Mouse (Mus musculus): ENCODE results near the gene Ackr4.

The Ackr4 gene

DNA sequence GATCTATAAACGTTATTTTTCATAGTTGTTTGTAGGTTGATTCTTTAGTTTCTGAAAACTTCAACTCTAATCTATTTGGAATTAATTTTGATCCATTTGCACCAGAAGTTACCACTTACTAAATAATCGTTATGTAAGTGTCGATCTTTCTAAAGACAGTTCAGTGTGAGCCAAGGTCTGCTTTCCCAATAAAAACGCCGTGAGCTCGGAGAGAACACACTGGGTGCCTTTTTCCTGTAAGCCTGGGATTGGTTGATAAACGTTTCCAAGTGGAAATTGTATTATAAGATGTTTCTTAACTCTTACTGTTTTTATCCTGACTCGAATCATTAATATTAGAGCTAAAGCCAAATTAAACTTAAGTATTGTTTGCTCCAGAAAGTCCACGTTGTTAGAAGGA, 19.8 kb downstream of the Ackr4 start:
- ATAC-seq (ENCODE audit: low TSS enrichment): no peak

DNA sequence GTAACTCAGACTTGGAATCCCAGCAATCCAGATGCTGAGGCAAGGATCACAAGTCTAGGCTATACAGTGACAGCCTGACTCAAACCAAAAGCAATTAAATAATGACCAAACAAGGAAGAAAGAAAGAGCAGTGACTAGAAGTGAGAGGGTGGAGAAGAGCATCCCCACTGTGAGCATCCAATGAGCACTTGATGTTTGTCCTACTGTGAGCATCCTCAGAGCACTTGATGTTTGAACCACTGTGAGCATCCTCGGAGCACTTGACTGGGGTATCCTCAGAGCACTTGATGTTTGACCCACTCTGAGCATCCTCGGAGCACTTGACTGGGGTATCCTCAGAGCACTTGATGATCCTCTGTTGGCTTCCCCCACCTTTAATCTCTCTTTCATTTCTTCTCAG, 21.7 kb downstream of the Ackr4 start:
- ATAC-seq (ENCODE audit: low TSS enrichment): no peak

DNA sequence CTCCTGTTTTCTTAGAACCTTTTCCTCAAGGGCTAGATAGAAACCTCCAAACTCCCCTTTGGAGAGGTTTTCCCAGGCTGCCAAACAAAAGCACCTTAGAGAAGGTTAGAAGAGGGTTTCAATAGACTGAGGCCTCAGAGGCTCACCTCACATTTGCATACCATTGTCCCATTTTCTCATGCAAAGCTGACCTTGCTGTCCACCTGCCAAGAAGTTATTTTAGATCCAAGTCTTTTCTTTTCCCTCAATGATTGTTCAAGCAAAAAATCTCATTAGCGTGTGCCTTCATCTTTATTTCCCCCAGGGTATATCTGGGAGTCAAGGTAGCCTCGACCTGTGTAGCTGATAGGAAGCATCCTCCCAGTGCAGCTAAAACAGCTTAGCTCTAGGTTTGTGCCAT, 23.8 kb downstream of the Ackr4 start:
- no peak for ATAC-seq (ENCODE audit: low TSS enrichment)

DNA sequence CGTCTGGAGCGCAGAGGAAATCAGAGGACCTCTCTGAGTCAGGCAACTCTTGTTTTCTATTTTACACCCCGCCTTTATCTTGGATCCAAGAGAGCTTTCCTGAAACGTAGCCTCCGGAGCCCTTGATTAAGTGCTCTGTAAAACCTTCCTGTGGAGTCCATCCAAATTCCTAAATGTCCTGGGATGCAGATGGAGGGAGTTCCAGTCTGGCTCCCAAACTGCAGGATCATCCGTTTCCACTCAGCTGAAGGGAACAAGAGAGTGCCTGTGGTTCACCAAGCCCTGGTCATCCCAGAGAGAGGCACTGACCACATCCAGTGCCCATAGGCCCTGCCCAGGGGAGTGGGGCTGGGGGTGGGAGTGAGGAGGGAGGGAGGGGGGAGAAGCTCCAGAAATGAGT, 24.4 kb downstream of the Ackr4 start:
- no peak for ATAC-seq (ENCODE audit: low TSS enrichment)

DNA sequence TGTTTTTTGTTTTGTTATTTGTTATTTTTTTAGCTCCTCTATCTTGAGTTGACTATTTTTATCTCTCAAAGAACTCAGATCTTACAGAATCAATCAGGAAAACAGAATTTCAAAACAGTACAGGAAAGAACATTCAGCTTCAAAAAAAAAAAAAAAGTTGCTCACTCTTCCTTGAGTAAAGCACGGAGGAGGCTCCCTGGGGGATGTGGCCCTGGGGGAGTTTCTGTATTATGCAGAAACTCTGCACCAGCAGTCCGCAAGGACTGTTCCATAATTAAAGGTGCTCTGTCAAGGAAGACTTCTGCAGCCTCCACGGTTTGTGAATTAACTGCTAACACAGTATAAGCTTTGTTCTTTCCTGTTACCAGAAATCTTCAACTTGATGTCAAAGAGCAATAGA, 25.3 kb downstream of the Ackr4 start:
- ATAC-seq (ENCODE audit: low TSS enrichment): no peak

DNA sequence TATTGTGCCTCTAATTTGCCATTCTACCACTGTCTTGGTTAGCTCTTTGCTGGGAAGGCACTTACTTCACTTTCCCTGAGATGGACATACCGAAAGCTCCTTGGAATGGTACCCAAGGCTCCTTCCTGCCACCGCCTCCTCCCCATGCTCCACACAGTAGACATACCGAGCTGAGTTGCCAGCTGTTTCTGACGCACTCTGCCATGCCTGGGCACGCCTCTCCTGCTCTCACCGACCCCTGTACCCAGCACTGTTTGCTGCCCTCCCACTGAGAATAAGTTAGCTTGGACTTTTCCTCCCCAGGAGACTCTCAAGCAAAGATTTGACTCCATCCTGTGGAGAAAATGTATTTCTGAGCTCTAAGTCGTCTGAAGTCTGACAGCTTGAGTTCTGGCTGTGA, 25.9 kb downstream of the Ackr4 start:
- ATAC-seq (ENCODE audit: low TSS enrichment): no peak; the same call in 1 of the 2 replicates

- no peak for ATAC-seq (ENCODE audit: low TSS enrichment)
Observed at GRCm38 (mm10) chr9:104099060-104099459, 27.7 kb downstream of the Ackr4 start.

DNA sequence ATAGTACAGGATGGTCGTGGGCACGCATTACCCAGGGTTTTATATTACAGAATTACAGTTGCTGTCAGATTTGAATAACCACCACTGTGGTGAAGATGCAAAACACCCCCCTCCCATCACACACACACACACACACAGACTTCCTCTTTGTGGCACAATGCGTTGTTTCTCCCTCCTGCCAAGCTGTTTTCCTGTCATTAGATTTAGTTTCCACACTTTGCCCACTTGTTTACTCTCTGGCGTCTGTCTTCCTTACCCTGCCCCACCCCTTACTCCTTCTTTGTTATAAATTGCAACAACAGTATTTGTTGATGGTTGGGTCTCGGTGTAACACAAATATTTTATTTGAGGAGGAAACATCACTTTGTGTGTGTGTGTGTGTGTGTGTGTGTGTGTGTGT, 28.5 kb downstream of the Ackr4 start:
- ATAC-seq (ENCODE audit: low TSS enrichment): no peak

DNA sequence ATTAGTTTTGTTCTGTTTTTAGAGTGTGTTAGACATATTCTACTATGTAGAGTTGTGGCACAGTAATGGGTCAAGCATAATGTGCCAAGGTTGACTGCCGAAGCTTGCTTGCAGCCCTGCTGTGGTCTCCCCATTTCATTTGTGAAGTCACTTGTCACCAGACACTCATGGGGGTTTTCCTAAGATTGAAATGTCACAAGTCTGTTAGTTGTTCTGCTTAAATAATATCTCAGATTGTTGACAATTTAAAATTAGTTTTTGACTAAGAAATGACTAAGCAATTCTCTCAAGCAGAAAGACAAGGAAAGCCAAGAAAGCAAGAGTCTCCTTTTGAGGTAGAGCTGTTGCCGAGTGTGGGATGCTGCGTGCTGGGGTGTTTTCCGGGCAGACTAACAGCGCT, 33.8 kb downstream of the Ackr4 start:
- ATAC-seq (ENCODE audit: low TSS enrichment): peak; percentile 44; the same call in 1 of the 2 replicates

- no peak for ATAC-seq (ENCODE audit: low TSS enrichment)
Observed at GRCm38 (mm10) chr9:104088555-104088954, 38.2 kb downstream of the Ackr4 start.

GRCm38 (mm10) chr9:104085730-104086429, 40.9 kb downstream of the Ackr4 start:
- ATAC-seq (ENCODE audit: low TSS enrichment): no peak

DNA sequence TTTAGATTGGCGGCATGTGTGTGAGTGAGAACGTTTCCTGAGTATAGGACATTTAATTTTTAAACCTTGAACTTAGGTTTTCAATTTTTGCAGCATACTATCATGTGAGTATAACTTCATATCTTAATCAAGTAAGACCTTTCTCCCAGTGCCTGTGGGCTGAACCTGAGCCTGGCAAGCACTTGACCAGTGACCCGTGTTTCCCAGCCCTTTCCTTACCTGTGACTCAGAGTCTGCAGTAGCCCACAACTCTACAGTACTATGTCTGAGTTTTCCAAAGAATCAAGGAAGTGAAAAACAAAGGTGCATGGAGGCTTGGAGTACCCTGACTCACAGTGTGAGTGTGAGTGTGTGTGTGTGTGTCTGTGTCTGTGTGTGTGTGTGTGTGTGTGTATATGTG, 46.7 kb downstream of the Ackr4 start:
- no peak for ATAC-seq (ENCODE audit: low TSS enrichment)

- ATAC-seq (ENCODE audit: low TSS enrichment): no peak
Observed at GRCm38 (mm10) chr9:104079379-104079778, 47.4 kb downstream of the Ackr4 start.

- ATAC-seq (ENCODE audit: low TSS enrichment): no peak
Observed at GRCm38 (mm10) chr9:104078780-104079179, 48.0 kb downstream of the Ackr4 start.

DNA sequence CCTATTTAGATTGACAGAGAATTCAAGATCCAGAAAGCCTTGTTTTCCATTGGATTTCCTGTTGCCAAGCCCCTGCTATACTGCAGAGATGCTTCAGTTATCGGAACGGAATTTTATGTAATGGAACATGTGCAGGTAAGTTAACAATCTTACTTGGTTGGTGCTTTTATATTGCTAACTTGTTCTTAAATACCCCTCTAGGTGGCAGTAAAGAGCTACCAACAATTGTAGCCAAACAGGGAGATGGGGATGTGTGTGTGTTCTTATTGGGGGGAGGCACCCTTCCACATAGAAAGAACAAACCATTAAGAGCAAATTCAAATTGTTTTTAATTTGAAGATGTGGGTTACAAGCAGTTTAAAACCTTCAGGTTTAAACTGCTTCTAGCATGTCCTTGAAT, 50.9 kb downstream of the Ackr4 start:
- ATAC-seq (ENCODE audit: low TSS enrichment): no peak; the same call in 1 of the 2 replicates

- ATAC-seq (ENCODE audit: low TSS enrichment): no peak
Observed at GRCm38 (mm10) chr9:104070863-104071604, 55.7 kb downstream of the Ackr4 start.

GRCm38 (mm10) chr9:104070241-104070640, 56.5 kb downstream of the Ackr4 start:
- no peak for ATAC-seq (ENCODE audit: low TSS enrichment)

GRCm38 (mm10) chr9:104064571-104064970, 62.2 kb downstream of the Ackr4 start:
- no peak for ATAC-seq (ENCODE audit: low TSS enrichment)

DNA sequence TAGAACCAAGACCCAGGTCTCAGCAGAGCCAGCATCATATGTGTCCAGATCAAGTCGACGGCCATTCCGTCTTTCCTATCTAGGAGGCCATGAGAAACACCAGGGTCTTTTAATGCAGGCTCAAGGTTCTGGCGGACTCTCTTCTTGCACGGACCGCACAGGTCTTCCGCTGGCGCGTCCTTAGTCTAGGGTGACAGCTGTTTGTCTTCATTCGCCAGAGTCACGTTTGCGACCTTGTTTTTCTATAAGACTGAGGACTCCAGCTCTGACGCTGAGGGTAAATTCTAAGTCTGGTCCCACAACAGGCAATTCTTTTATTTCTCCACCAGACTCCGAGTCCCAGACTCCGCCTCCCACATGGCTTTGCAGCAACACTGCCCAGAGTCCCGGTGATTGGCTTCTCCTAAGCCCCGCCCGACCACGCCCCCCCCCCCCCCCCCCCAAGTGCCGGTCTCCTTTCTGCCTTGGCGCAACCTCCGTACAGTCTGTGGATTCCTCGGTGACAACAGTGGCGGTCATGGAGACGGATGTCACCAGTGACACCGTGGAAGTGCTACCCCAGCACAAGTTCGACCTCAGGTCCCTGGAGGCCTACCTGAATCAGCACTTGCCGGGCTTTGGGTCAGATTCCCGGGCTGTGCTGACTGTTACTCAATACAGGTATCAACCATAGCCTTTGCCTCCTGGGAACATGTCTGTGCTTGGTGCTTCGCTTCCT, 63.3 kb downstream of the Ackr4 start, which contains the start of gene Acad11:
Acad11 (plus strand) TSS at position 134 of the 718 bp plus-strand sequence.
- peak; percentile 93 for ATAC-seq (ENCODE audit: low TSS enrichment)

DNA sequence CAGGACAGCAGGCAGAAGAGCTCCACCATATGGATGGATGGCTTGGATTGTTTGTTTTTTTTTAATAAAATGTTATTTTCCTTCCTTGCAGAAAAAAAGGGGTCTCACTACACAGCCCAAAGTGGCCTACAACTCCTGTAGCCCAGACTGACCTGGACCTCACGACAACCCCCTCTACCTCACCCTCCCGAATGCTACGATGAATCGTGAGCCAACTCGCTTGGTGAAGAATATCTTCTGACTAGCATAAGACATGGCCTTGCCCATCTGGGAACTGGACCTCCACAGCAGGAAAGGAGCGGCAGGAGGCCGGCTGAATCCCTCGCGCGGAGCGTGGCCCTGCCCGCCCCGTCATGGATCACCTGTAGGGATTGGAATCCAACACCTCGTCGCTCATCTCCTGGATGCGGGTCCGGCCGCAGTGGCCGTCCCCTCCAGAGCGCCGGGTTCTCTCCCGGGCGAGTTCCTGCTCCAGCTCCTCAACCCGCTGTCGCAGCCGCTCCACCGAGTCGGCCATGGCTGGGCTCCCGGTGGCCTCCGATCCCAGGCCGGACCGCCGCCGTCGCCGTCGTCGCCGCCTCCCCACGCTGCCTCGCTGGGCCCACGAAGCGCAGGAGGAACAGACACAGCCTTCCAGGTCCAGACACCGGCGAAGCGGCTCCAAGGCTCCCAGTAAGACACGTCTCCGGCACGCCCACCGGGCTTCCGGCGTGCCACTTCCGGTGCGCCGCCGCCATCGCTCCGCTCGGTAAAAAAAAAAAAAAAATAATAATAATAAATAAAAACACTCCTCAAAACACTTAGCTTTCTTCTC, 64.1 kb downstream of the Ackr4 start, which contains the start of gene Uba5:
Uba5 (minus strand) TSS at position 705 of the 814 bp plus-strand sequence.
- peak; percentile 83 for ATAC-seq (ENCODE audit: low TSS enrichment)

DNA sequence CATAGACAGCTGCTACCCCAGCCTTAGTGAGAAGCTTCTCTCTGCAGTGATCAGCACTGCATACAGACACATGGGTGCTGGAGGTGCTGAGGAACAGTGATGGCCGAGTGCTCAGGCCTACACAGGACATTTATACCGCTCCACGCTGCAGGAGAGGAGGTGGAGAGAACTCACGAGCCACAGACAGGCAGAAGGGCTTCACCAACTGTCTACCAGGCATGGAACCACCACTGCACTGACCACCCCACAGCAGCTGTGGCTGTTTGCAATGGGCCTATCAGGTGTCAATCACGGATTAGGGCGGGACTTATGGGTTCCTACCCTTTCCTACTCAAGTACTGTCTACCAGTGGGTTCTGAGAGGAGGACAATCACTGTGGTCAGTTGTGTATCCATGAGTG, 75.7 kb downstream of the Ackr4 start:
- ATAC-seq (ENCODE audit: low TSS enrichment): no peak

DNA sequence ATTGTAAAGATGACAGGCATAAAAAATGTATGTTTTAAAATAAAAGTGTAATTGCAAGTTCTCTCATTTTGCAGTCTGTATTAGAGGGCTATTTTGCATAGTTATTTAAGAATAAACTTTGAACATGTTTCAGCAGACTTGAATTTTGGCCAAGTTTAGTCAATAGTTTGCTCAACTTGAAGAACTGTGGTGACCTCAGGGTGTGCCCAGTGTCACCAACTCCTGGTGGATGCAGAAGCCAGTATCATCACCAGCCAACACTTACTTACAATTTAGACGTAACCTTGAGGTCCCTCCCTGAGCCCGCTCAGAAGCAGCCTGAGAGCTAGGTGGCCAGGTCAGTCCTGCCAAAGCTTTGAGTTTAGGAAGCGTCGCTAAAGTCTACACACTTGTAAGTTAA, 83.1 kb downstream of the Ackr4 start:
- no peak for ATAC-seq (ENCODE audit: low TSS enrichment)
